Mouse (Mus musculus): ENCODE measurements around the gene Vwa8. TPM values are rescaled to one million over a fixed set of nuclear protein-coding genes. Genes with fewer than 3 reads are reported as not detected.

Gene Vwa8
- polyA plus RNA-seq, 1 experiment = 8.7 TPM

DNA sequence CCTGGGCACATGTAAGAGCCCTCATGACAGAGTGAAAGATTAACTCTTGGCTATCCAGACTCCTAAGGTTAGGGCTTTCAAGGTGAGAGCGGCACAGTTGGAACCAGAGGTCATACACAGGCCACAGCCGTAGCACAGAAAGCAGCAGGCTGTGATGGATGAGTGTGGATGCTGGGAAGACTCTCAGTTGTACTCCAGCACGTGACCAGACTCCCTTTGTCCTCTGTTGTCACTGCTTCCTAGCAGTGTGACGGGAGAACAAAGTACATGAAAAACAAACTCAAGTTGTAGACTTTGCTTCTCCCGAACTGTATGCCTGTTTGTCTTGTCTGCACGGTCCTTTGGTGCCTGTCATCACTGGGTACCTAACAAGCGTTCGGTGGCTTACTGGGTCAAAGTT is 1.8 kb downstream of the Vwa8 start:
- no peaks in the 10 kb centered on the region for H3K27me3 ChIP-seq (ENCODE audit: control insufficient read depth, insufficient read depth, low read length)
- no peak overlapping the region for H3K4me3 ChIP-seq (ENCODE audit: control insufficient read depth, insufficient read depth, low read length)
- no peaks in the 10 kb centered on the region for H3K36me3 ChIP-seq (ENCODE audit: control insufficient read depth, insufficient read depth, low read length)
- TF ChIP-seq CTCF (IDR thresholded peaks at IDR 0.05; ENCODE audit: borderline replicate concordance, control insufficient read depth, extremely low read depth, insufficient read depth, low read length, poor library complexity) = no peak
- TF ChIP-seq POLR2A (IDR thresholded peaks at IDR 0.05; ENCODE audit: control insufficient read depth, extremely low read depth, insufficient read depth, low read length, poor library complexity) = no peak
- DNase-seq = no peak
- H3K27ac ChIP-seq (ENCODE audit: control insufficient read depth, insufficient read depth, low read length) = no peak overlapping the region
- H3K4me1 ChIP-seq (replicated peaks; ENCODE audit: control insufficient read depth, insufficient read depth, low read length) = no peaks in the 10 kb centered on the region; the same call in 1 of the 2 replicates
- WGBS = 90% methylated on average over 8 of the region's 8 CpGs

DNA sequence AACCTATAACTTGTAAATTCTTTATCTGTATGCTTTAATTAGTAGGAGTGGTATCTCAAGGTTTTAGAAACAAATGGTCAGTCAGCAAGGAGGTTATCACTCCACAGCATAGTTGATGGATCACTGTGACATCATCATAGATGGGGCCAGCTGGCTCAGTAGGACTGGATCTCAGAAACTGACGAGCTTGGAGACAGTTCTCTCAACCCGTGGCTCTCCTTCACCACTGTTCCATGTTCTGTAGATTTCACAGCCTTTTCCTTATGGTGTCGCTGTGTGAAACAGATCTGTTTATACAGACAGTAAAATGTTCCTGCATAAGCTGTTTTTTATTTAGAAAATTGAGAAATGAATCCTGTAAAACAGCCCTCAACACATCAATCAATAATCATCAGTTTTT is 2.5 kb downstream of the Vwa8 start:
- Histone ChIP-seq H3K4me1 (replicated peaks; ENCODE audit: control insufficient read depth, insufficient read depth, low read length) (no peaks in the 10 kb centered on the region; the same call in 1 of the 2 replicates), H3K27me3 (ENCODE audit: control insufficient read depth, insufficient read depth, low read length) (no peaks in the 10 kb centered on the region), H3K4me3 (ENCODE audit: control insufficient read depth, insufficient read depth, low read length) (no peak overlapping the region), H3K36me3 (ENCODE audit: control insufficient read depth, insufficient read depth, low read length) (no peaks in the 10 kb centered on the region), H3K27ac (ENCODE audit: control insufficient read depth, insufficient read depth, low read length) (no peak overlapping the region)
- DNase-seq = no peak
- no peak for TF ChIP-seq CTCF (IDR thresholded peaks at IDR 0.05; ENCODE audit: borderline replicate concordance, control insufficient read depth, extremely low read depth, insufficient read depth, low read length, poor library complexity)
- WGBS = 92% methylated on average over 3 of the region's 3 CpGs

DNA sequence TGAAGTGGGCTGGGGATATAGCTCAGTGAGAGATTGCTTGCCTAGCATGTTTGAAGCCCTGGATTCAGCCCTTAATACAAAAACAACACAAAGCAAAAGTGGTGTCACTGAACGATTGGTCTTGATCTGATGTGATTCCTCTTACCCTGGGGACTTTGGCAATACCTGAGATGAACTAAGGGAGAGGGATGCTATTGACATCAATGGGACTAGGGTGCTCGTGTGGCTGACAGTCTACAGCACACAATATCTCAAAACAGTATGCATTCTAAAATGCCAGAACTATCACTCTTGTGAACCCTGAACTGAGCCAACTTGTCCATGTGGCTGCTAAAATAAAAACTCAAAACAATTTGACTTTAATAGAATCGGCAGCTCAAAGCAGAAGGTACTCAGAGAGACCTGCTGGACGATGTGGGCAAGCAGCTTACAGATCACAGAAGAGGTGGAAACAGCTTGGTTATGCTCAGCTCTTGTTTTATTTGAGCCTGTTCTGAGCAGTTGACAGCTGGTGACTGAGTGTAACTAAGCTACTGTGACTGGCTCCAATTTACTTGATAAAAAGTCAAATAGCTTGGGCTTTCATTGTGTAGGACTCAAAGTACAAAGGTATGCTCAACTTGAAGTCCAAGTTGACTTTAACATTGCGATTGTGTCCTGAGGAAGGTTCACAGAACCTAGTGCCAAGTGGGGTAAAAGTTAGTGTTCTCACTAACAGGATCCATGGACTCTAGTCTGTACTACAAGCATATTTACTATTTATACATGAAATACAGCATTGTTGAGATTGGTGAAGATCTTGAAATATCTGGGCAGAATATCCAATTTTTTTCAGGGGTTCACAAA is 3.8 kb downstream of the Vwa8 start:
- DNase-seq = no peak
- Histone ChIP-seq H3K4me3 (ENCODE audit: control insufficient read depth, insufficient read depth, low read length) (no peak overlapping the region), H3K27ac (ENCODE audit: control insufficient read depth, insufficient read depth, low read length) (no peak overlapping the region), H3K4me1 (replicated peaks; ENCODE audit: control insufficient read depth, insufficient read depth, low read length) (no peaks in the 10 kb centered on the region; the same call in 1 of the 2 replicates), H3K36me3 (ENCODE audit: control insufficient read depth, insufficient read depth, low read length) (no peaks in the 10 kb centered on the region), H3K27me3 (ENCODE audit: control insufficient read depth, insufficient read depth, low read length) (no peaks in the 10 kb centered on the region)
- WGBS = 92% methylated on average over 5 of the region's 5 CpGs
- TF ChIP-seq CTCF (IDR thresholded peaks at IDR 0.05; ENCODE audit: borderline replicate concordance, control insufficient read depth, extremely low read depth, insufficient read depth, low read length, poor library complexity) = no peak
- TF ChIP-seq POLR2A (IDR thresholded peaks at IDR 0.05; ENCODE audit: control insufficient read depth, extremely low read depth, insufficient read depth, low read length, poor library complexity) = no peak

DNA sequence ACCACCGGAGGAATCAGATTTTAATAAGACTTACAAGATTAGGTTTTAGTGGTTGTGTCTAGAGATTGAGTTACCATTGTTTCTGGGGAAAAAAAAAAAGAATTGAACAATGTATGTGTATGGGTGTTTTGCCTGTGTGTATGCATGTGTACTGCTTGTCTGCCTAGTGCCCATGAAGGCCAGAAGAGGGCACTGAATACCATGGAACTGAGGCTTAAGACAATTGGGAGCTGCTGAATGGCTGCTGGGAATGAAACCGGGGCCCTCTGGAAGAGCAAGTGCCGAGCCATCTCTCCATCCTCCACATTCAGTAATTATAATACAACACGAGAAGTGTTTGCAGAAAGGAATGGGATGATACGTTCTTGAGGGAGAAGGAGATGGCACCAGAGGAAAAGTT is 12.3 kb downstream of the Vwa8 start:
- H3K4me1 ChIP-seq (replicated peaks; ENCODE audit: control insufficient read depth, insufficient read depth, low read length) = no peaks in the 10 kb centered on the region
- TF ChIP-seq CTCF (IDR thresholded peaks at IDR 0.05; ENCODE audit: borderline replicate concordance, control insufficient read depth, extremely low read depth, insufficient read depth, low read length, poor library complexity) (no peak), POLR2A (IDR thresholded peaks at IDR 0.05; ENCODE audit: control insufficient read depth, extremely low read depth, insufficient read depth, low read length, poor library complexity) (no peak)
- WGBS = 99% methylated on average over 5 of the region's 5 CpGs
- H3K36me3 ChIP-seq (ENCODE audit: control insufficient read depth, insufficient read depth, low read length) = no peaks in the 10 kb centered on the region
- no peak for DNase-seq
- H3K27me3 ChIP-seq (ENCODE audit: control insufficient read depth, insufficient read depth, low read length) = no peaks in the 10 kb centered on the region
- H3K27ac ChIP-seq (ENCODE audit: control insufficient read depth, insufficient read depth, low read length) = no peak overlapping the region
- H3K4me3 ChIP-seq (ENCODE audit: control insufficient read depth, insufficient read depth, low read length) = no peak overlapping the region

DNA sequence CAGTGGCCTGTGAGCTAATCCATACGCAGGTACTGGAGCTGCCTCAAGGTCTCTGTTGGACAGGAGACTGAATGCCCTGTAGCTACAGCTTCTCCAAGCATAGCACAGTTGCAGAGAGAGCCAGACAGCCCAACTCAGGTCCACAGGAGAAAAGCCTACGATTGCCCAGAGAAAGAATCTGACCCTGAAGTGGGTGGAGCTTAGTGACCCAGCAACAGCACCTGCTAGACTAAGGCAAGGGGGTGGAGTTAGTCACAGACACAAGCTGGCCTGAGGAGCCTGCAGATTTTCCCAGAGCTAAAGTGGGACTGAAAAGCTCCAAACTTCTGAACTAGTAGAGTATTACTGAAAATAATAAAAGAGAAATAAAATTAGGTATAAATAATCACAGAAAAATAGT is 21.2 kb downstream of the Vwa8 start:
- WGBS = 89% methylated on average over 2 of the region's 2 CpGs
- Histone ChIP-seq H3K4me1 (replicated peaks; ENCODE audit: control insufficient read depth, insufficient read depth, low read length) (no peaks in the 10 kb centered on the region), H3K27me3 (ENCODE audit: control insufficient read depth, insufficient read depth, low read length) (no peaks in the 10 kb centered on the region), H3K36me3 (ENCODE audit: control insufficient read depth, insufficient read depth, low read length) (no peaks in the 10 kb centered on the region), H3K4me3 (ENCODE audit: control insufficient read depth, insufficient read depth, low read length) (no peak overlapping the region), H3K27ac (ENCODE audit: control insufficient read depth, insufficient read depth, low read length) (no peak overlapping the region)
- TF ChIP-seq POLR2A (IDR thresholded peaks at IDR 0.05; ENCODE audit: control insufficient read depth, extremely low read depth, insufficient read depth, low read length, poor library complexity) (no peak), CTCF (IDR thresholded peaks at IDR 0.05; ENCODE audit: borderline replicate concordance, control insufficient read depth, extremely low read depth, insufficient read depth, low read length, poor library complexity) (no peak)
- no peak for DNase-seq

DNA sequence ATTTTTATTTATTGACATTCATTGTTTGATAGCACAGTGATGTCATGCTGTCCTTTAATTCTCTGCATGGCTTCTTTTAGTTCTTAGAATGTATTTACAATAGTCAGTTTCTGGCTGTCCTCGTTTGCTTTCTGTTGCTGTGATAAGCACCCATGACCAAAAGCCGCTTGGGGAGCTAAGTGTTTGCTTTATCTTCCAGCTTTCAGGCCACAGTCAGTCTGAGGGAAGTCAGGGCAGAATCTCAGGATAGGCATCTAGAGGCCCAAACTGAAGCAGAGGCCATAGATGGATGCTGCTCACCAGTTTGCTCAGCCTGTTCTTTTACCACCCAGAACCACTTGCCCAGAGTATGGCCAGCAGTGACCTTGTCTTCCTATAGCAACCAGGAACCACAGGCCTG is 28.3 kb downstream of the Vwa8 start:
- 92% methylated on average over 2 of the region's 2 CpGs for WGBS
- no peaks in the 10 kb centered on the region for H3K36me3 ChIP-seq (ENCODE audit: control insufficient read depth, insufficient read depth, low read length)
- peaks cover 4% of the 10 kb centered on the region for H3K4me1 ChIP-seq (replicated peaks; ENCODE audit: control insufficient read depth, insufficient read depth, low read length)
- no peaks in the 10 kb centered on the region for H3K27me3 ChIP-seq (ENCODE audit: control insufficient read depth, insufficient read depth, low read length)
- TF ChIP-seq POLR2A (IDR thresholded peaks at IDR 0.05; ENCODE audit: control insufficient read depth, extremely low read depth, insufficient read depth, low read length, poor library complexity) (no peak), CTCF (IDR thresholded peaks at IDR 0.05; ENCODE audit: borderline replicate concordance, control insufficient read depth, extremely low read depth, insufficient read depth, low read length, poor library complexity) (no peak)
- no peak for DNase-seq
- no peak overlapping the region for H3K4me3 ChIP-seq (ENCODE audit: control insufficient read depth, insufficient read depth, low read length)
- no peak overlapping the region; the same call in 1 of the 2 replicates for H3K27ac ChIP-seq (ENCODE audit: control insufficient read depth, insufficient read depth, low read length)
